Mouse (Mus musculus): ENCODE results near the gene Arl4a.

Gene Arl4a

GRCm38 (mm10) chr12:40037876-40038463 is at the start of gene Arl4a:
Gene Arl4a (minus strand): TSS chr12:40038025.
- in situ Hi-C loops (cut with MboI; ENCODE audit: low sequenced_read_pairs), result loop anchor here (10.0 kb wide), 2 partner anchors 373 to 523 kb away; no protein-coding TSS in a partner anchor

- in situ Hi-C loops (cut with MboI; ENCODE audit: low sequenced_read_pairs), result loop anchor here (25.0 kb wide), 1 partner anchor 751 kb away; no protein-coding TSS in a partner anchor
These were observed 48.0 kb upstream of the Arl4a start for GRCm38 (mm10) chr12:40085731-40086322.

GRCm38 (mm10) chr12:40082453-40083238 is 44.8 kb upstream of the Arl4a start:
- in situ Hi-C loops (cut with MboI; ENCODE audit: low sequenced_read_pairs), result loop anchor here (25.0 kb wide), 1 partner anchor 755 kb away; no protein-coding TSS in a partner anchor

- in situ Hi-C loops (cut with MboI; ENCODE audit: low sequenced_read_pairs), result loop anchor here (25.0 kb wide), 1 partner anchor 755 kb away; no protein-coding TSS in a partner anchor
These were observed 44.2 kb upstream of the Arl4a start for GRCm38 (mm10) chr12:40082048-40082447.

GRCm38 (mm10) chr12:40073660-40074059 is 35.8 kb upstream of the Arl4a start:
- in situ Hi-C loops (cut with MboI; ENCODE audit: low sequenced_read_pairs), result no loop called here

GRCm38 (mm10) chr12:40047024-40047423 is 9.2 kb upstream of the Arl4a start:
- in situ Hi-C loops (cut with MboI; ENCODE audit: low sequenced_read_pairs), result no loop called here

- in situ Hi-C loops (cut with MboI; ENCODE audit: low sequenced_read_pairs), result no loop called here
These were observed 6.2 kb upstream of the Arl4a start for GRCm38 (mm10) chr12:40043816-40044585.

GRCm38 (mm10) chr12:40040067-40040466 is 2.2 kb upstream of the Arl4a start:
- in situ Hi-C loops (cut with MboI; ENCODE audit: low sequenced_read_pairs), result no loop called here

GRCm38 (mm10) chr12:40037226-40037813 is 505 bp downstream of the Arl4a start:
- in situ Hi-C loops (cut with MboI; ENCODE audit: low sequenced_read_pairs), result loop anchor here (10.0 kb wide), 2 partner anchors 373 to 523 kb away; no protein-coding TSS in a partner anchor

GRCm38 (mm10) chr12:40036666-40037065 is 1.2 kb downstream of the Arl4a start:
- in situ Hi-C loops (cut with MboI; ENCODE audit: low sequenced_read_pairs), result loop anchor here (10.0 kb wide), 2 partner anchors 372 to 522 kb away; no protein-coding TSS in a partner anchor

GRCm38 (mm10) chr12:40035506-40035905 is 2.3 kb downstream of the Arl4a start:
- in situ Hi-C loops (cut with MboI; ENCODE audit: low sequenced_read_pairs), result loop anchor here (10.0 kb wide), 2 partner anchors 371 to 521 kb away; no protein-coding TSS in a partner anchor

- in situ Hi-C loops (cut with MboI; ENCODE audit: low sequenced_read_pairs), result no loop called here
These were observed 8.6 kb downstream of the Arl4a start for GRCm38 (mm10) chr12:40029201-40029600.

- in situ Hi-C loops (cut with MboI; ENCODE audit: low sequenced_read_pairs), result no loop called here
These were observed 10.0 kb downstream of the Arl4a start for GRCm38 (mm10) chr12:40027846-40028245.

- in situ Hi-C loops (cut with MboI; ENCODE audit: low sequenced_read_pairs), result no loop called here
These were observed 10.4 kb downstream of the Arl4a start for GRCm38 (mm10) chr12:40027444-40027843.

- in situ Hi-C loops (cut with MboI; ENCODE audit: low sequenced_read_pairs), result no loop called here
These were observed 13.9 kb downstream of the Arl4a start for GRCm38 (mm10) chr12:40023918-40024317.

GRCm38 (mm10) chr12:40023014-40023642 is 14.7 kb downstream of the Arl4a start:
- in situ Hi-C loops (cut with MboI; ENCODE audit: low sequenced_read_pairs), result no loop called here

GRCm38 (mm10) chr12:40022344-40022743 is 15.5 kb downstream of the Arl4a start:
- in situ Hi-C loops (cut with MboI; ENCODE audit: low sequenced_read_pairs), result no loop called here

- in situ Hi-C loops (cut with MboI; ENCODE audit: low sequenced_read_pairs), result no loop called here
These were observed 19.8 kb downstream of the Arl4a start for GRCm38 (mm10) chr12:40017955-40018505.

GRCm38 (mm10) chr12:40016648-40017460 is 21.0 kb downstream of the Arl4a start:
- in situ Hi-C loops (cut with MboI; ENCODE audit: low sequenced_read_pairs), result no loop called here
